Mouse (Mus musculus): ENCODE data around the gene Wscd2. TPM values are rescaled to one million over a fixed set of nuclear protein-coding genes. Genes with fewer than 3 reads are reported as not detected.

Wscd2 gene
- polyA plus RNA-seq, 2 experiments: 8.4 to 12.5 TPM

DNA sequence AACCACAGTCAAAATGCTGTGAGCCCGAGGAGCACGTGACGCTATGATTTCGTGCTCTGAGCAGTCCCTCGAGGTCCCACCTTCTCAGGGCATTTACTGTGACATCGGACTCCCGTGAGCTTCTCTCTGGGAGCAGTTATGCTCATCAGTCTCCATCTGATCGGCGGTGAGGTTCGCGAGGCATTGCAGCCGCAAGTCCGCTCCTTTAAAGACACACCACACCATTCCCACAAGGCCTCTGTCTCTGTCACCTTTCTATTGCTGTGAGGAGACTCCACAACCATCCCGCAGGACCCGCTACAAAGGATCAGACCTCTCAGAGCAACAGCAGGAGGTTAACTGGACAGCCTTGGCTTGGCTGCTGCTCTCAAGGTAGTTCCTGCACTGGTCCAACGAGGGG lies 28.6 kb upstream of the Wscd2 start:
- Histone ChIP-seq H3K9me3 (ENCODE audit: control insufficient read depth, low read length) (no peaks in the 10 kb centered on the region), H3K36me3 (ENCODE audit: control insufficient read depth, insufficient read depth, low read length) (no peaks in the 10 kb centered on the region), H3K4me1 (ENCODE audit: control insufficient read depth, insufficient read depth, low read length) (no peaks in the 10 kb centered on the region), H3K27ac (replicated peaks; ENCODE audit: low read depth, low read length) (no peak overlapping the region), H3K9ac (ENCODE audit: low read depth, low read length, severe bottlenecking) (no peak overlapping the region), H3K4me3 (replicated peaks; ENCODE audit: low read length) (peak overlapping the region; percentile 9; the same call in 1 of the 2 replicates), H3K27me3 (ENCODE audit: control insufficient read depth, insufficient read depth, low read length) (peaks cover 5% of the 10 kb centered on the region; the same call in 1 of the 2 replicates), H3K4me2 (replicated peaks; ENCODE audit: low read depth, low read length, severe bottlenecking) (peak overlapping the region; percentile 24; the same call in 1 of the 2 replicates)
- TF ChIP-seq POLR2A (IDR thresholded peaks at IDR 0.05; ENCODE audit: borderline replicate concordance, extremely low read depth, insufficient read depth, insufficient read length): no peak
- ATAC-seq (ENCODE audit: low FRiP score, low read depth) (no peak), DNase-seq (ENCODE audit: low spot score) (no peak)
- WGBS: 14% methylated on average over 16 of the region's 16 CpGs

DNA sequence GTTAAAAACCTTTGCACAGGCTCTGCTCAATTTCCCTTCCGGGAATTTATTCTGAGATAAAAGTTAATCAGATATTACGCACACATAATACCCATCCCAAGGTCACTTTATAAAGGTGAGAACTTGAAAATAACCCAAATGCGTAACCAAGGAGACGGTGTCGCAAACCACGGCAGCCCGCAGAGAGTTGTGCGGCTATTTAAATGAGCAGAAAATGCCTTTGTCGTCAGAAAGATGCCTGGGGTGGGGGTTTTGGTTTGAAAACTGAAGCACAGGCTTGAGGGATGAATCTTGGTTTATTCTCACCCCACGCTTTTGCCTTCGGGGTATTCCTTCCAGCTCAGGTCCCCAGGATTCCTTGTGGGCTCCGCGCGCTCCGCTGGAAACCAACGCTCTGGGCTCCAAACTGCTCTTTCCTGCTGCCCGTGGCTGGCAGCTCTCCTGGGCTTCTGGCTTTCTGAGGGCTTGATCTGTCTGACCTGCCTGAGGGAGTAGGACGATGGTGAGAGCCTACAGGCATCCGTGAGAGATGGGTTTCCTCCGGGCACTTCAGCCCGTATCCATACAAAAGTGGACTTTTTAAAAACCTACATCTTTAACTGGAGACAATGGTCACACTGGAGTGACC lies 28.0 kb upstream of the Wscd2 start:
- WGBS: 35% methylated on average over 21 of the region's 21 CpGs
- Histone ChIP-seq H3K9ac (ENCODE audit: low read depth, low read length, severe bottlenecking) (no peak overlapping the region), H3K4me2 (replicated peaks; ENCODE audit: low read depth, low read length, severe bottlenecking) (peak overlapping the region; percentile 24; the same call in 1 of the 2 replicates), H3K27me3 (ENCODE audit: control insufficient read depth, insufficient read depth, low read length) (peaks cover 5% of the 10 kb centered on the region; the same call in 1 of the 2 replicates), H3K4me1 (ENCODE audit: control insufficient read depth, insufficient read depth, low read length) (no peaks in the 10 kb centered on the region), H3K9me3 (ENCODE audit: control insufficient read depth, low read length) (no peaks in the 10 kb centered on the region), H3K36me3 (ENCODE audit: control insufficient read depth, insufficient read depth, low read length) (no peaks in the 10 kb centered on the region), H3K27ac (replicated peaks; ENCODE audit: low read depth, low read length) (no peak overlapping the region), H3K4me3 (replicated peaks; ENCODE audit: low read length) (peak overlapping the region; percentile 9; the same call in 1 of the 2 replicates)
- no peak for TF ChIP-seq POLR2A (IDR thresholded peaks at IDR 0.05; ENCODE audit: borderline replicate concordance, extremely low read depth, insufficient read depth, insufficient read length)
- no peak for DNase-seq (ENCODE audit: low spot score)
- ATAC-seq (ENCODE audit: low FRiP score, low read depth): no peak

DNA sequence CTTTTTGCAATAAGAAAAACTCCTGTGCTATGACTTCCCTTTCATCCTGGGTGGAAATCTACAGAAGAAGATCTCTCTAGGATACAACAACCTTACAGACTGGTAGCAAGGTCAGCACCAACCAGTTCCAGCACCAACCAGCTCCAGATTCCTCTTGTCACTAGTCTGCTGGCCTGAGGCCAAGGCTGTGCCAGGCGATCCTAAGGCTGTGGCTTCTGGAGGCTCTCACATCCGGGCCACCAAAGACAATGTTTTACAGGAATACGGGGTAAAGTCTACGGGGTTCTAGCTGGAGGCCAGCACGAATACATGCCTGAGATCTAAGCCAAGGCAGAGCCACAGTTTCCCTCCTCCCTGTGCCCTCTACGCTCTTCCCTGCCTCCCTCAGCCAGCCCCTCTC lies 25.4 kb upstream of the Wscd2 start:
- no peaks in the 10 kb centered on the region for H3K9me3 ChIP-seq (ENCODE audit: control insufficient read depth, low read length)
- H3K27me3 ChIP-seq (ENCODE audit: control insufficient read depth, insufficient read depth, low read length): peaks cover 5% of the 10 kb centered on the region; the same call in 1 of the 2 replicates
- H3K27ac ChIP-seq (replicated peaks; ENCODE audit: low read depth, low read length): no peak overlapping the region
- H3K4me3 ChIP-seq (replicated peaks; ENCODE audit: low read length): no peak overlapping the region
- DNase-seq (ENCODE audit: low spot score) (no peak), ATAC-seq (ENCODE audit: low FRiP score, low read depth) (no peak)
- H3K4me2 ChIP-seq (replicated peaks; ENCODE audit: low read depth, low read length, severe bottlenecking): no peak overlapping the region
- TF ChIP-seq POLR2A (IDR thresholded peaks at IDR 0.05; ENCODE audit: borderline replicate concordance, extremely low read depth, insufficient read depth, insufficient read length): no peak
- peaks cover 15% of the 10 kb centered on the region for H3K4me1 ChIP-seq (ENCODE audit: control insufficient read depth, insufficient read depth, low read length)
- no peak overlapping the region for H3K9ac ChIP-seq (ENCODE audit: low read depth, low read length, severe bottlenecking)
- WGBS: 67% methylated on average over 6 of the region's 6 CpGs
- H3K36me3 ChIP-seq (ENCODE audit: control insufficient read depth, insufficient read depth, low read length): no peaks in the 10 kb centered on the region

DNA sequence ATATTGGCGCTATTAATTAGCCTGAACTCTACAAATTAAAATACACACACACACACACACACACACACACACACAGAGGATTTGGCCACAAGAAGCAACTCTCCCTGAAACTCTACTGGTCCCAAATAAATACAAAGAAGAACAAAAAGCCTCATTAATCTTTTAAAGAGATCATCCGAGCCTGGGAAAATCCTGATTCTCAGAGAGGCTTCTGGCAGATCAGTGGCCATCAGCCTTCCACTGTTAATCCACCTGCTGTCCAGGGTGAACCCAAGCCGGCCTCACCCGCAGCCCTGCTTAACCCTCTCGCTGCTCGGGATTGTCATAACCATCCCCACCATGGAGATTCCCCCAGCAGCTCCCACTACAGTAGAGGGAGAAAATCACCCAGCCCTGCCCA lies 23.6 kb upstream of the Wscd2 start:
- DNase-seq (ENCODE audit: low spot score) (no peak), ATAC-seq (ENCODE audit: low FRiP score, low read depth) (no peak)
- peaks cover 15% of the 10 kb centered on the region for H3K4me1 ChIP-seq (ENCODE audit: control insufficient read depth, insufficient read depth, low read length)
- H3K27me3 ChIP-seq (ENCODE audit: control insufficient read depth, insufficient read depth, low read length): peaks cover 5% of the 10 kb centered on the region; the same call in 1 of the 2 replicates
- no peaks in the 10 kb centered on the region for H3K36me3 ChIP-seq (ENCODE audit: control insufficient read depth, insufficient read depth, low read length)
- no peak overlapping the region for H3K4me2 ChIP-seq (replicated peaks; ENCODE audit: low read depth, low read length, severe bottlenecking)
- H3K9ac ChIP-seq (ENCODE audit: low read depth, low read length, severe bottlenecking): no peak overlapping the region
- WGBS: 66% methylated on average over 6 of the region's 6 CpGs
- H3K27ac ChIP-seq (replicated peaks; ENCODE audit: low read depth, low read length): no peak overlapping the region
- no peaks in the 10 kb centered on the region for H3K9me3 ChIP-seq (ENCODE audit: control insufficient read depth, low read length)
- H3K4me3 ChIP-seq (replicated peaks; ENCODE audit: low read length): no peak overlapping the region
- no peak for TF ChIP-seq POLR2A (IDR thresholded peaks at IDR 0.05; ENCODE audit: borderline replicate concordance, extremely low read depth, insufficient read depth, insufficient read length)

DNA sequence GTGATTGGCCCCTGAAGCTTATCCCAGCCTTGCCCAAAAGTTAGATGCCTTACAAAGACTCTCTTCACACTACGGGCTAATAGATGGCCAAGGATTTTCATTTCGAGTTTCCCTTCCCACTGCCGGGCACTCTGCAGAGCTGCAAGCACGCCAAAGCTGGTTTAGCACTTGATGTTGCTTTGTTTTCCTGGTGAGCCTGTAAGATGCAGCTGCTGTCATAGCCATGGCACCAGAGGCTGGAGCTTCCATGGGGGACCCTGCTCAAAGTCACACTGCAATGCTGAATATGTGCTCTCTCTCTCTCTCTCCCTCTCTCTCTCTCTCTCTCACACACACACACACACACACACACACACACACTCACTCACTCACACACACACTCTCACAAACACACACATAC lies 23.1 kb upstream of the Wscd2 start:
- Histone ChIP-seq H3K4me1 (ENCODE audit: control insufficient read depth, insufficient read depth, low read length) (peaks cover 15% of the 10 kb centered on the region), H3K27me3 (ENCODE audit: control insufficient read depth, insufficient read depth, low read length) (peaks cover 5% of the 10 kb centered on the region; the same call in 1 of the 2 replicates), H3K27ac (replicated peaks; ENCODE audit: low read depth, low read length) (no peak overlapping the region), H3K4me3 (replicated peaks; ENCODE audit: low read length) (no peak overlapping the region), H3K9me3 (ENCODE audit: control insufficient read depth, low read length) (no peaks in the 10 kb centered on the region), H3K36me3 (ENCODE audit: control insufficient read depth, insufficient read depth, low read length) (no peaks in the 10 kb centered on the region), H3K4me2 (replicated peaks; ENCODE audit: low read depth, low read length, severe bottlenecking) (no peak overlapping the region), H3K9ac (ENCODE audit: low read depth, low read length, severe bottlenecking) (no peak overlapping the region)
- ATAC-seq (ENCODE audit: low FRiP score, low read depth) (no peak), DNase-seq (ENCODE audit: low spot score) (no peak)
- 33% methylated on average over 4 of the region's 4 CpGs for WGBS
- TF ChIP-seq POLR2A (IDR thresholded peaks at IDR 0.05; ENCODE audit: borderline replicate concordance, extremely low read depth, insufficient read depth, insufficient read length): no peak

Measured in limb, embryonic 14.5 days (tissue).